Mouse (Mus musculus) G1E (cell line): Measurements from ENCODE around the gene Fhad1. TPM values are rescaled to one million over a fixed set of nuclear protein-coding genes. Genes with fewer than 3 reads are reported as not detected.

Experiments
- ATAC-seq: 2 replicates; pipeline ENCODE4 v1.8.0; 2016; ENCODE audit warnings: mild to moderate bottlenecking; ENCODE audit not compliant: insufficient number of reproducible peaks, poor library complexity, low FRiP score, severe bottlenecking; ENCODE audit errors: extremely low read depth
- DNase-seq: peaks from one replicate; pipeline ENCODE4 v3.0.0; 2012; ENCODE audit warnings: low spot score
- H3K27me3 ChIP-seq: 2 replicates; pipeline ENCODE4 v1.6.1; 2012; ENCODE audit warnings: mild to moderate bottlenecking, low read length, inconsistent platforms; ENCODE audit not compliant: insufficient read depth
- H3K36me3 ChIP-seq: replicated peaks from 2 replicates; pipeline ENCODE3; 2012; ENCODE audit warnings: mild to moderate bottlenecking, inconsistent platforms
- H3K4me1 ChIP-seq: 2 replicates; pipeline ENCODE4 v1.6.1; 2012; ENCODE audit warnings: low read depth, low read length, inconsistent platforms, mixed read lengths; ENCODE audit not compliant: insufficient read depth
- H3K4me3 ChIP-seq: 2 replicates; pipeline ENCODE4 v1.5.1; 2012; ENCODE audit warnings: low read depth, mild to moderate bottlenecking, inconsistent platforms, low read length, moderate library complexity, mixed read lengths
- H3K9me3 ChIP-seq: replicated peaks from 2 replicates; pipeline ENCODE4 v1.6.1; 2012; ENCODE audit warnings: inconsistent platforms
- CTCF ChIP-seq: IDR thresholded peaks from 2 replicates; pipeline ENCODE4 v1.5.1; 2012; ENCODE audit warnings: low read depth, low read length, inconsistent platforms, mixed read lengths
- GATA1 ChIP-seq: IDR thresholded peaks from 2 replicates; pipeline ENCODE4 v1.6.1; 2012; ENCODE audit warnings: borderline replicate concordance, low read length, inconsistent platforms, mixed read lengths
- GATA2 ChIP-seq: IDR thresholded peaks from 2 replicates; pipeline ENCODE4 v1.6.1; 2012; ENCODE audit warnings: low read depth, low read length, inconsistent platforms, borderline replicate concordance
- POLR2AphosphoS5 ChIP-seq: IDR thresholded peaks from 2 replicates; pipeline ENCODE4 v1.6.1; 2012; ENCODE audit warnings: low read depth, low read length, inconsistent platforms; ENCODE audit not compliant: insufficient replicate concordance
- TAL1 ChIP-seq: conservative IDR thresholded peaks from 2 replicates; pipeline ENCODE4 v1.6.1; 2012; ENCODE audit warnings: low read depth, low read length, inconsistent platforms, mixed read lengths
- polyA plus RNA-seq: library from polyadenylated mRNA; stranded (reverse); fragments of >175 nt; gene quantifications from 2 replicates; pipeline ENCODE4 v1.2.3, GENCODE M21; 2012
- total RNA-seq, 2 experiments: library from RNA; stranded (forward) in 1 of 2; stranded (reverse) in 1 of 2; fragments of 200-1000 nt in 1 of 2; fragments of >200 nt in 1 of 2; fragmentation: Nextera tagmentation in 1 of 2; gene quantifications; 2 replicates each; pipeline ENCODE4 v1.2.3; 2014 to 2017

Gene Fhad1
- total and polyA plus RNA-seq, 3 experiments, result 0.11 TPM; not detected in 2

DNA sequence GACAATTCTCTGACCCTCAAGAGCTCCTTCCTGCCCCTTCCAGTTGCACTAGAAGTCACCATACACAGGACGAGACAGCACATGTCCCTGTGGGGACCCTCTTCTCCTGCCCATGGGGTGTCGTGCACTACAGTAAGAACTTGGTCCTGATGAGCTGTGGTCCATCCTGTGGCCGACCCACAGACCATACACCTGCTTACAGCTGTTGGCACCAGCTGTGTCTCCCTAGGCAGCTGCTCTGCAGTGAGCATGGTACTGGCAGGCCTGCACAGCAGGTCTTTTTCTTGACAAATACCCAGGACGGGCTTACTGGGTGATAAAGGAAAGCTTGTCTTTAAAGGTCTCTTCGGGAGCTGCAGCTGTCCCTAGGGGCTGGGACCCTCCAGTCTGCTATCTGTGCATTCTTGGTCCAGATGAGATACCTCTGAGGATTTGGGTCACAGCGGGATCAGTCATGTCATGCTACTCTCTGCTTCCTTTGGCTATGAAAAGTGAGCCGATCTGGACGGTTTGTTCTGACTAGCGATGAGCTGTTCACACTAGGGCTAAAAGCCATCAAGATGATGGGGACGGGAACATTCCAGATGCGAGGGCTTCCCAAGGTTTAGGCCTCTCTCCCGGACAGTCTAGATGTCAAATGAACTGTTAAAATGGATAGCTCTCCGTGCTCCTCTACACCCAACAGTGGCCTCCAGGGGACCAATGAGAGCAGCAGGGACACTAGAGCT is 44.4 kb upstream of the Fhad1 start:
- ATAC-seq, result no peak
- no peak overlapping the region for H3K4me3 ChIP-seq
- H3K4me1 ChIP-seq, result no peaks in the 10 kb centered on the region
- no peak for DNase-seq
- TF ChIP-seq POLR2AphosphoS5 (no peak), GATA1 (no peak), GATA2 (no peak), TAL1 (no peak), CTCF (no peak)
- no peaks in the 10 kb centered on the region; the same call in 1 of the 2 replicates for H3K27me3 ChIP-seq
- H3K9me3 ChIP-seq, result peaks cover 87% of the 10 kb centered on the region
- H3K36me3 ChIP-seq, result no peaks in the 10 kb centered on the region

DNA sequence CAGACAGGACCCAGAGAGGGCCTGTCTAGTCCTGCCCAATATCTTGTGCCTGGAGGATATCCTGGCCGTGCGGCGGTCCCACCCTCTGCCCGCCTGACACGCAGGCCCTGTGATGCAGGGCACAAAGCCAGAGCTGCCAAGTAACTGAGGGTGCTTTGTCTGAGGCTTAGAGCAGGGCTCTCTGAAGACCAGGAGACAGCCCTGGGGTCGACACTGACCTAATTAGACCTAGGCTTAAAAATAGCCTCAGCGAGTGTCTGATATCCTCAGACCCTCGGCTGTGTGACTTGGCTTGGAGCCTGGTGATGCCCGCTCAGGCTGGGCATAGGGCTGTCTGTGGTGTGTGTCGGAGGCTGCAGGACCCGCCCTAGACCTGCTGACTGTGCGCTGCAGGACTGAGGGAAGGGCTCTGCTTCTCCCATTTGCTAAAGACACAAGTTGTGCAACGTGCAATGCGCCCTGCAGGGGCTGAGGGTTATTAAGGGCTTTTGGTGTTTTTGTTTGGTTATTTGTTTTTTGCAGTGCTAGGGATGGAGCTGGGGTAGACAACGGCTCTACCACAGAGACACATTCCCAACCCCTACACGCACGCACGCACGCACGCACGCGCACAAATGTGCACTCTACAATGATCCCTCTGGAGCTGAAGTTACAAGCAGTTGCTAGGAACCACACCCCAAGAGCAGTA is 42.8 kb upstream of the Fhad1 start:
- Histone ChIP-seq H3K4me1 (no peaks in the 10 kb centered on the region), H3K4me3 (no peak overlapping the region), H3K36me3 (no peaks in the 10 kb centered on the region), H3K27me3 (no peaks in the 10 kb centered on the region; the same call in 1 of the 2 replicates), H3K9me3 (peaks cover 86% of the 10 kb centered on the region)
- ATAC-seq, result no peak
- TF ChIP-seq TAL1 (no peak), GATA1 (no peak), POLR2AphosphoS5 (no peak), GATA2 (no peak), CTCF (no peak)
- no peak for DNase-seq

DNA sequence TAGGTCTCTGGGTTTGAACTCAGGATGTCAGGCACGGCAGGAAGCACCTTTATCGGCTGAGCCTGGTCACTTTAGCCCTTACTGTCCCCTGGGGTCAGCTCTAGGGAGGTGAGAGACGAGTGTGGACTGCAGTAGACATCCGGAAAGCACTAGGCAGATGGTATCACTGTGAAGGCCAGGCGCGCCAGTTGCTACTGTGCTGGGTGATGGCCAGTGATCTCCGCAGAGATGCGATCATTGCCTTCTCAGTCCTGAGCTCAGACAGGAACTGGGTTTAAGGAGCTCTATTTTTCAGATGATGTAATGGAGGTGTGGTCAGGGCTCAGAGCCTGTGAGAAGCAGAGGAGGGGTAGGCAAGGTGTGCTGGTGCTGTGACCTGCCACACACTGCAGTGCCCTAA is 40.7 kb upstream of the Fhad1 start:
- Histone ChIP-seq H3K27me3 (no peaks in the 10 kb centered on the region; the same call in 1 of the 2 replicates), H3K4me3 (no peak overlapping the region), H3K36me3 (no peaks in the 10 kb centered on the region), H3K4me1 (no peaks in the 10 kb centered on the region), H3K9me3 (peaks cover 84% of the 10 kb centered on the region)
- ATAC-seq, result no peak
- TF ChIP-seq GATA2 (no peak), CTCF (no peak), GATA1 (no peak), TAL1 (no peak), POLR2AphosphoS5 (no peak)
- DNase-seq, result no peak

DNA sequence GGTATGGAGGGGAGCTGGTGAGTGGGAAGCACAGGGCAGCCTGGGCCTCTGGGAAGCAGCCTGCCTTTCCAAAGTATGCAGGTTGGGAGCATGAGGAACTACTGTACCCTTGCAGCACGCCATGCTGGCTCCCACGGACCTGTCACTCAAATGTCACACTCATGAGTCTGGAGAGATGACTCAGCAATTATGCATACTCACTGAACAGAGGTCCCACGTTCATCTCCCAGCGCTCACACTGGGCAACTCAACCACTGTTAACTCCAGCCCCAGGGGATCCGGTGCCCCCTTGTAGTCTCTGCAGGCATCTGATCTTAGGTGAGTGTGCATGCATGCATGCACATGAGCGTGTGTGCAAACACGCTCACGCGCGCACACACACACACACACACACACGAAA is 39.7 kb upstream of the Fhad1 start:
- no peaks in the 10 kb centered on the region for H3K4me1 ChIP-seq
- DNase-seq (no peak), ATAC-seq (no peak)
- no peak overlapping the region; the same call in 1 of the 2 replicates for H3K4me3 ChIP-seq
- TF ChIP-seq GATA1 (no peak), TAL1 (no peak), GATA2 (no peak), POLR2AphosphoS5 (no peak), CTCF (no peak)
- H3K27me3 ChIP-seq, result no peaks in the 10 kb centered on the region; the same call in 1 of the 2 replicates
- H3K36me3 ChIP-seq, result no peaks in the 10 kb centered on the region
- peaks cover 84% of the 10 kb centered on the region for H3K9me3 ChIP-seq

DNA sequence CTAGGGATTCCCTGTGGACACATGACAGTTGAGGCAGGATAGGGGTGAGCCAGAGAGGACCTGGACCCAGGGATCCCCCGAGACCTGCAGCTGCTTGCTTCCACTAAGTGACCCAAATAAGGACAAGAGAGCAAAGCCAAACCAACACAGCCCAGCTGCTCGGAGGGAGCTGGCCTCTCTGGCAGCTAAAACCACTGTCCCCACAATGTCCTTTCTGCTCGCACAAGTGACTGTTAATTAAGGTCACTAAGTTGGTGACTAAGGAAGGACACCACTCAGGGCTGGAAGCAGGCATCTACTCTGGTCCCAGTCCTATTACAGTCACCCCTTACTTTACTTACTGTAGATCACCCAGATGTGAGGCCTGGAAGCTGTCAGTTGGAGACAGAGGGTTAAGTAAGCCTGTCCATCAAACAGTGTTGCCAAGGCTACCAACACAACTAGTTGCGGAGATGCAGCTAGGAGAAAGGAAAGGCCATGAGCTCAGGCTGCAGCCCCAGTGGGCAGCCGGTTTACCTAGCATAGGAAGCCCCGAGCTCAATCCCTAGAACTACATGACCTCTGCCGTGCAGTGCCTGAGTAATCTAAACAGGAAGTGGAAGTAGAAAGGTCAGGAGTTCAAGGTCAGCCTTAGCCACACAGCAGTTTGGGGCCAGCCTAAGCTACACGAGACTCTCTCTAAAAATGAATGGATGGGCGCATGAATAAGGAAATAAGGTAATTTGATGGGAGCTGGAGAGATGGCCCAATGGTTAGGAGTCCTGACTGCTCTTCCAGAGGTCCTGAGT is 39.0 kb upstream of the Fhad1 start:
- Histone ChIP-seq H3K4me1 (no peaks in the 10 kb centered on the region), H3K4me3 (no peak overlapping the region), H3K27me3 (no peaks in the 10 kb centered on the region; the same call in 1 of the 2 replicates), H3K36me3 (no peaks in the 10 kb centered on the region), H3K9me3 (peaks cover 84% of the 10 kb centered on the region)
- no peak for ATAC-seq
- no peak for DNase-seq
- TF ChIP-seq CTCF (no peak), GATA1 (no peak), TAL1 (no peak), POLR2AphosphoS5 (no peak), GATA2 (no peak)

DNA sequence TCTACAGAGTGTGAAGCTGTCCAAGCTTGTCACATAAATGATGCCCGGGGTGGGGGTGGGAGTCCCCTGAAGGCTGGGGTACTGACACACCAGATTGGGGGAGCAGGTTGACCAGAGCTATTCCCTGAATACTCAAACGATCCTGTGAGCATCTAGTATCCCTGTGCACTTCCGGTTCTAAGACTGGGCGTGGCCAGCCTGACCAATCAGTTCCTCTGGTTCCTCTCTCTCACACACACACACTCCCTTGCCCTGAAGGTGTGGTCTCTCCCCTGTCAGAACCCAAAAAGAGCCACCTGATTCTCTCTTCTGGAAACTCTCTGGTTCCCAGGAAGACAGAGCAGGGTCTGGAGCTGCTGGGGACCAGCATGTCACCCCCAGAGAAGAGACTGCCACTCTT is 38.4 kb upstream of the Fhad1 start:
- no peak for TF ChIP-seq CTCF
- no peak for TF ChIP-seq GATA2
- TF ChIP-seq TAL1, result no peak
- no peak for TF ChIP-seq GATA1
- TF ChIP-seq POLR2AphosphoS5, result no peak
- Histone ChIP-seq H3K9me3 (peaks cover 86% of the 10 kb centered on the region), H3K4me3 (no peak overlapping the region), H3K27me3 (no peaks in the 10 kb centered on the region; the same call in 1 of the 2 replicates), H3K4me1 (no peaks in the 10 kb centered on the region), H3K36me3 (no peaks in the 10 kb centered on the region)
- ATAC-seq (no peak), DNase-seq (no peak)
